Mouse (Mus musculus): ENCODE results near the gene CK137956. TPM values are rescaled to one million over a fixed set of nuclear protein-coding genes. Genes with fewer than 3 reads are reported as not detected.

The CK137956 gene
- polyA plus RNA-seq, 1 experiment from 2014 or later, result not detected

GRCm38 (mm10) chr4:127903954-127904353 is 66.8 kb downstream of the CK137956 start:
- 67% methylated on average over 3 of the region's 3 CpGs for WGBS
- H3K9ac ChIP-seq (ENCODE audit: low read length), result no peak overlapping the region

GRCm38 (mm10) chr4:127900893-127901456 is 69.8 kb downstream of the CK137956 start:
- Histone ChIP-seq H3K9ac (ENCODE audit: low read length) (no peak overlapping the region), H3K36me3 (ENCODE audit: control insufficient read depth, insufficient read depth, low read length) (no peaks in the 10 kb centered on the region), H3K4me2 (replicated peaks; ENCODE audit: low read depth) (no peak overlapping the region), H3K9me3 (ENCODE audit: control insufficient read depth, low read length) (no peaks in the 10 kb centered on the region), H3K27ac (replicated peaks) (no peak overlapping the region), H3K27me3 (ENCODE audit: control insufficient read depth, insufficient read depth, low read length) (no peaks in the 10 kb centered on the region), H3K4me1 (replicated peaks; ENCODE audit: control insufficient read depth, insufficient read depth) (no peaks in the 10 kb centered on the region), H3K4me3 (ENCODE audit: low read depth, low read length) (no peak overlapping the region)
- DNase-seq (ENCODE audit: low spot score), result no peak
- TF ChIP-seq CTCF (IDR thresholded peaks at IDR 0.05; ENCODE audit: low read depth), result no peak
- TF ChIP-seq EP300 (optimal IDR thresholded peaks at IDR 0.05), result no peak
- 84% methylated on average over 7 of the region's 7 CpGs for WGBS
- no peak for ATAC-seq (ENCODE audit: low FRiP score, low TSS enrichment)

More at GRCm38 (mm10) chr4:127903954-127904353, 66.8 kb downstream of the CK137956 start:
- no peak overlapping the region for H3K27ac ChIP-seq (replicated peaks)
- no peak for TF ChIP-seq EP300 (optimal IDR thresholded peaks at IDR 0.05)
- TF ChIP-seq CTCF (IDR thresholded peaks at IDR 0.05; ENCODE audit: low read depth), result no peak
- ATAC-seq (ENCODE audit: low FRiP score, low TSS enrichment) (no peak), DNase-seq (ENCODE audit: low spot score) (no peak)
- H3K9me3 ChIP-seq (ENCODE audit: control insufficient read depth, low read length), result no peaks in the 10 kb centered on the region
- no peaks in the 10 kb centered on the region for H3K27me3 ChIP-seq (ENCODE audit: control insufficient read depth, insufficient read depth, low read length)
- no peaks in the 10 kb centered on the region for H3K4me1 ChIP-seq (replicated peaks; ENCODE audit: control insufficient read depth, insufficient read depth)
- no peaks in the 10 kb centered on the region for H3K36me3 ChIP-seq (ENCODE audit: control insufficient read depth, insufficient read depth, low read length)
- no peak overlapping the region for H3K4me3 ChIP-seq (ENCODE audit: low read depth, low read length)
- H3K4me2 ChIP-seq (replicated peaks; ENCODE audit: low read depth), result no peak overlapping the region

- Histone ChIP-seq H3K27me3 (ENCODE audit: control insufficient read depth, insufficient read depth, low read length) (no peaks in the 10 kb centered on the region), H3K27ac (replicated peaks) (no peak overlapping the region), H3K9ac (ENCODE audit: low read length) (no peak overlapping the region), H3K4me1 (replicated peaks; ENCODE audit: control insufficient read depth, insufficient read depth) (no peaks in the 10 kb centered on the region), H3K9me3 (ENCODE audit: control insufficient read depth, low read length) (no peaks in the 10 kb centered on the region), H3K36me3 (ENCODE audit: control insufficient read depth, insufficient read depth, low read length) (no peaks in the 10 kb centered on the region), H3K4me3 (ENCODE audit: low read depth, low read length) (no peak overlapping the region), H3K4me2 (replicated peaks; ENCODE audit: low read depth) (no peak overlapping the region)
- no peak for TF ChIP-seq CTCF (IDR thresholded peaks at IDR 0.05; ENCODE audit: low read depth)
- no peak for TF ChIP-seq EP300 (optimal IDR thresholded peaks at IDR 0.05)
- no peak for DNase-seq (ENCODE audit: low spot score)
- ATAC-seq (ENCODE audit: low FRiP score, low TSS enrichment), result no peak
- 69% methylated on average over 7 of the region's 7 CpGs for WGBS
Observed at GRCm38 (mm10) chr4:127889071-127889470, 81.7 kb downstream of the CK137956 start.

- no peaks in the 10 kb centered on the region for H3K4me1 ChIP-seq (replicated peaks; ENCODE audit: control insufficient read depth, insufficient read depth)
- H3K27ac ChIP-seq (replicated peaks), result no peak overlapping the region
- H3K36me3 ChIP-seq (ENCODE audit: control insufficient read depth, insufficient read depth, low read length), result no peaks in the 10 kb centered on the region
- H3K9ac ChIP-seq (ENCODE audit: low read length), result no peak overlapping the region
- DNase-seq (ENCODE audit: low spot score) (no peak), ATAC-seq (ENCODE audit: low FRiP score, low TSS enrichment) (no peak)
- no peaks in the 10 kb centered on the region for H3K27me3 ChIP-seq (ENCODE audit: control insufficient read depth, insufficient read depth, low read length)
- no peak overlapping the region for H3K4me3 ChIP-seq (ENCODE audit: low read depth, low read length)
- no peak overlapping the region for H3K4me2 ChIP-seq (replicated peaks; ENCODE audit: low read depth)
- no peaks in the 10 kb centered on the region for H3K9me3 ChIP-seq (ENCODE audit: control insufficient read depth, low read length)
- no peak for TF ChIP-seq CTCF (IDR thresholded peaks at IDR 0.05; ENCODE audit: low read depth)
- no peak for TF ChIP-seq EP300 (optimal IDR thresholded peaks at IDR 0.05)
- WGBS, result 90% methylated on average over 8 of the region's 8 CpGs
Observed at GRCm38 (mm10) chr4:127878966-127879365, 91.8 kb downstream of the CK137956 start.

Other genes with a start within 250 kb of the CK137956 start
- 0.16 TPM in 2 replicates for gene Csmd2, start 16.9 kb upstream of the CK137956 start, polyA plus RNA-seq (2015; fragmentation: Nextera tagmentation; extraction: Ambion mirVana)